Mouse (Mus musculus) lung, postnatal 0 days (tissue): Measurements from ENCODE around the gene Car5a.

Source experiments
- CTCF ChIP-seq: IDR thresholded peaks from 2 replicates; pipeline ENCODE4 v1.5.1; 2016; ENCODE audit warnings: antibody characterized with exemption, mild to moderate bottlenecking
- EP300 ChIP-seq: IDR thresholded peaks from 2 replicates; pipeline ENCODE4 v1.6.1; 2016; ENCODE audit warnings: antibody characterized with exemption, mild to moderate bottlenecking, control low read depth

GRCm38 (mm10) chr8:121966110-121966509 is 21.4 kb upstream of the Car5a start:
- TF ChIP-seq CTCF (no peak), EP300 (no peak)
